Mouse (Mus musculus) T-cell, adult 2 months (primary cell): ENCODE measurements around the gene Psmc1.

Experiments used
- DNase-seq: peaks from one replicate; pipeline ENCODE4 v3.0.0; 2022; ENCODE audit warnings: low spot score

Gene Psmc1

DNA sequence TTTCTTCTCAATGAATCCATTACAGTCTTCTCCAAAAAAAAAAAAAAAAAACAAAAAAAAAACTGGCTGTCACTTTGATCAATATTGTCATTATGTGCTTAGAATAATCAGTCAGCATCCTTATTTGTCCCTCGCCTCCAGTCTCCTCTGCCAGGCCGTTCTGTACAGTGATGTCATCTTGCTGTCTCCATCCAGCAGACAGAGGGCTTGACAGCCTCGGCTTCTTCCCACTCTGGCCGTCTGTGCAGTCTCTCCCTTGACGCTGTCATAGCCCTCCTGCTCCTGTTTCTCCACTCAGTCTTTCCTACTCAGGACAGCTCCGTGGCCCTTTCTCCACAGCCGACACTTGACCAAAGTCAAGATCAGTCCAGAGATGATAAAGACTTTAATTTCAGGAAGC is 62.5 kb downstream of the Psmc1 start:
- no peak for DNase-seq
